Mouse (Mus musculus): ENCODE data around the gene Gm9844. TPM values are rescaled to one million over a fixed set of nuclear protein-coding genes. Genes with fewer than 3 reads are reported as not detected.
A peak's percentile ranks its signal among the peaks of the same experiment; 100 is the strongest.

The Gm9844 gene
- total and polyA plus RNA-seq, 3 experiments = 1.4 to 25.1 (median 4.7) TPM

GRCm38 (mm10) chr7:24901114-24901513 lies 39.1 kb downstream of the Gm9844 start:
- peak overlapping the region; percentile 78 for H3K27ac ChIP-seq (ENCODE audit: insufficient read depth, low read depth)
- dilution Hi-C loops (cut with MboI; ENCODE audit: extremely low pct_ligation_motif_present, extremely low pct_unique_long_range_greater_than_20kb, low sequenced_read_pairs) = no loop called here
- H3K9ac ChIP-seq (ENCODE audit: insufficient read depth, low read depth) = no peak overlapping the region
- H3K27me3 ChIP-seq (replicated peaks) = no peaks in the 10 kb centered on the region
- no peak overlapping the region for H3K4me2 ChIP-seq (ENCODE audit: insufficient read depth, low read depth, poor library complexity, severe bottlenecking)
- TF ChIP-seq E2F4 (IDR thresholded peaks at IDR 0.05; ENCODE audit: insufficient replicate concordance, low read depth, low read length) (no peak), NELFE (IDR thresholded peaks at IDR 0.05; ENCODE audit: low read depth, low read length) (no peak), GABPA (IDR thresholded peaks at IDR 0.05; ENCODE audit: insufficient replicate concordance, low read depth, low read length) (no peak), JUND (conservative IDR thresholded peaks at IDR 0.05; ENCODE audit: low read depth, low read length) (no peak), ZC3H11A (IDR thresholded peaks at IDR 0.05; ENCODE audit: low read depth, low read length) (no peak), KAT2A (IDR thresholded peaks at IDR 0.05; ENCODE audit: insufficient replicate concordance, low read length) (no peak)
- in situ Hi-C loops (cut with MboI; ENCODE audit: low pct_ligation_motif_present, low pct_unique_long_range_greater_than_20kb, low sequenced_read_pairs) = loop anchor here (10.0 kb wide), 1 partner anchor 46 kb away; no protein-coding TSS in a partner anchor
- H3K36me3 ChIP-seq (replicated peaks in 1 of 2; ENCODE audit: control insufficient read depth in 1 of 2, insufficient read depth in 1 of 2, low read length in 1 of 2) = peaks cover 18 to 36% of the 10 kb centered on the region in 2 experiments
- peak overlapping the region in 1 of 3 experiments; percentile 54 for H3K4me3 ChIP-seq (replicated peaks in 1 of 3; ENCODE audit: low read depth in 2 of 3, low read length in 2 of 3, poor library complexity in 1 of 3)
- H3K4me1 ChIP-seq (ENCODE audit: control insufficient read depth in 1 of 2, insufficient read depth in 2 of 2) = peaks cover 19 to 42% of the 10 kb centered on the region in 2 experiments
- H3K9me3 ChIP-seq (replicated peaks; ENCODE audit: low read length) = no peaks in the 10 kb centered on the region
- peaks cover 32% of the 10 kb centered on the region for H3K79me2 ChIP-seq (replicated peaks; ENCODE audit: control insufficient read depth, extremely low read depth, insufficient read depth, poor library complexity, severe bottlenecking)
- DNase-seq (ENCODE audit: extremely low read depth) = no peak

DNA sequence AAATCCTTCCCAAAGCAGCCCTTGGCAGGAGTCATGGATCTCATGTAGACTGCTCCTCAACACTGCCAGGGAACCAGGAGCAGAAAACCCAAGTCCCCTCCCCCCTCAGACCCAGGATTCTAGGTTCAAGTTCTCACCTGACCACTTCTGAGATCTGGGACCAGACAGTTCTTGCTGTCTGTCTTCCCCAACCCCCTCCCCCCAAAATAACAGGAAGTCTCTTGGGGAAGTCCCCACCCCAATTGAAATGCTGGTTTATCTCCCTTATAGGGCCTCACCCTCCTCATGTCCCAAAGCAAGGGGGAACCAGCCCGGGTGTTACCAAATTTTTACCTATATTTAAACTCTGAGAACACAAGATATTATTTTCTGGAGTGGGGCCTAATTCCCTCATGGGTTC lies 39.8 kb downstream of the Gm9844 start:
- dilution Hi-C loops (cut with MboI; ENCODE audit: extremely low pct_ligation_motif_present, extremely low pct_unique_long_range_greater_than_20kb, low sequenced_read_pairs) = no loop called here
- Histone ChIP-seq H3K4me1 (ENCODE audit: control insufficient read depth in 1 of 2, insufficient read depth in 2 of 2) (peaks cover 18 to 43% of the 10 kb centered on the region in 2 experiments), H3K79me2 (replicated peaks; ENCODE audit: control insufficient read depth, extremely low read depth, insufficient read depth, poor library complexity, severe bottlenecking) (peaks cover 39% of the 10 kb centered on the region), H3K9me3 (replicated peaks; ENCODE audit: low read length) (no peaks in the 10 kb centered on the region), H3K4me2 (ENCODE audit: insufficient read depth, low read depth, poor library complexity, severe bottlenecking) (peak overlapping the region; percentile 63), H3K9ac (ENCODE audit: insufficient read depth, low read depth) (peak overlapping the region; percentile 98), H3K4me3 (replicated peaks in 1 of 3; ENCODE audit: low read depth in 2 of 3, low read length in 2 of 3, poor library complexity in 1 of 3) (peak overlapping the region in 1 of 3 experiments; percentile 77), H3K27ac (ENCODE audit: insufficient read depth, low read depth) (peak overlapping the region; percentile 97), H3K36me3 (replicated peaks in 1 of 2; ENCODE audit: control insufficient read depth in 1 of 2, insufficient read depth in 1 of 2, low read length in 1 of 2) (peaks cover 23 to 42% of the 10 kb centered on the region in 2 experiments), H3K27me3 (replicated peaks) (no peaks in the 10 kb centered on the region)
- DNase-seq (ENCODE audit: extremely low read depth) = peak; percentile 88
- in situ Hi-C loops (cut with MboI; ENCODE audit: low pct_ligation_motif_present, low pct_unique_long_range_greater_than_20kb, low sequenced_read_pairs) = loop anchor here (10.0 kb wide), 1 partner anchor 47 kb away; no protein-coding TSS in a partner anchor
- TF ChIP-seq ZC3H11A (IDR thresholded peaks at IDR 0.05; ENCODE audit: low read depth, low read length) (no peak), KAT2A (IDR thresholded peaks at IDR 0.05; ENCODE audit: insufficient replicate concordance, low read length) (no peak), MXI1 (IDR thresholded peaks at IDR 0.05; ENCODE audit: low read depth, low read length) (no peak; the same call in 1 of the 2 replicates), CHD1 (IDR thresholded peaks at IDR 0.05; ENCODE audit: low read depth, low read length) (0 out of 2 replicates have a peak, but pooled peaks have one; percentile 14), ZNF384 (IDR thresholded peaks at IDR 0.05; ENCODE audit: low read depth, low read length) (no peak), NELFE (IDR thresholded peaks at IDR 0.05; ENCODE audit: low read depth, low read length) (no peak), EP300 (IDR thresholded peaks at IDR 0.05; ENCODE audit: low read length) (0 out of 2 replicates have a peak, but pooled peaks have one; percentile 10), ETS1 (conservative IDR thresholded peaks at IDR 0.05; ENCODE audit: low read depth, low read length) (no peak; the same call in none of the 2 replicates), ZKSCAN1 (IDR thresholded peaks at IDR 0.05; ENCODE audit: borderline replicate concordance, low read depth, low read length) (no peak), RCOR1 (conservative IDR thresholded peaks at IDR 0.05; ENCODE audit: low read depth, low read length) (no peak), RAD21 (IDR thresholded peaks at IDR 0.05; ENCODE audit: low read depth, low read length) (no peak), GABPA (IDR thresholded peaks at IDR 0.05; ENCODE audit: insufficient replicate concordance, low read depth, low read length) (no peak), MYC (IDR thresholded peaks at IDR 0.05; ENCODE audit: low read depth, low read length) (no peak; the same call in 1 of the 2 replicates), CTCF (conservative IDR thresholded peaks at IDR 0.05 in 1 of 2, IDR thresholded peaks at IDR 0.05 in 1 of 2; ENCODE audit: low read depth in 2 of 2, low read length in 2 of 2) (no peak), POLR2A (IDR thresholded peaks at IDR 0.05; ENCODE audit: low read depth, low read length) (no peak), TBP (conservative IDR thresholded peaks at IDR 0.05; ENCODE audit: low read depth, low read length) (no peak), MAZ (IDR thresholded peaks at IDR 0.05; ENCODE audit: low read depth, low read length) (peak; percentile 55; the same call in 1 of the 2 replicates), BHLHE40 (IDR thresholded peaks at IDR 0.05; ENCODE audit: low read depth, low read length) (peak; percentile 78), ELF1 (IDR thresholded peaks at IDR 0.05; ENCODE audit: low read depth, low read length) (peak; percentile 71), MAX (IDR thresholded peaks at IDR 0.05; ENCODE audit: low read length) (no peak), UBTF (IDR thresholded peaks at IDR 0.05; ENCODE audit: low read depth, low read length) (no peak), SIN3A (IDR thresholded peaks at IDR 0.05; ENCODE audit: low read length) (peak; percentile 40; the same call in 1 of the 2 replicates), TCF12 (IDR thresholded peaks at IDR 0.05; ENCODE audit: low read depth, low read length) (no peak), USF2 (conservative IDR thresholded peaks at IDR 0.05; ENCODE audit: low read depth, low read length) (no peak), HCFC1 (IDR thresholded peaks at IDR 0.05; ENCODE audit: low read depth, low read length) (no peak), NRF1 (IDR thresholded peaks at IDR 0.05; ENCODE audit: low read depth, low read length) (no peak), MEF2A (IDR thresholded peaks at IDR 0.05; ENCODE audit: borderline replicate concordance, low read depth, low read length) (peak; percentile 80), IRF4 (IDR thresholded peaks at IDR 0.05; ENCODE audit: low read depth, low read length) (peak; percentile 36), E2F4 (IDR thresholded peaks at IDR 0.05; ENCODE audit: insufficient replicate concordance, low read depth, low read length) (no peak), MAFK (IDR thresholded peaks at IDR 0.05; ENCODE audit: insufficient replicate concordance, low read length) (no peak)
